Mouse (Mus musculus): ENCODE results near the gene Ano6. TPM values are rescaled to one million over a fixed set of nuclear protein-coding genes. Genes with fewer than 3 reads are reported as not detected.

Ano6 gene
- total RNA-seq, 2 experiments from 2014 or later: 26.9 to 32.4 TPM

GRCm38 (mm10) chr15:95803484-95803883 is 12.8 kb downstream of the Ano6 start:
- Histone ChIP-seq H3K4me3 (no peak overlapping the region), H3K27ac (no peak overlapping the region)
- no peak for DNase-seq (ENCODE audit: low spot score in 2 of 2)
- no peak for TF ChIP-seq CTCF (conservative IDR thresholded peaks at IDR 0.05)

DNA sequence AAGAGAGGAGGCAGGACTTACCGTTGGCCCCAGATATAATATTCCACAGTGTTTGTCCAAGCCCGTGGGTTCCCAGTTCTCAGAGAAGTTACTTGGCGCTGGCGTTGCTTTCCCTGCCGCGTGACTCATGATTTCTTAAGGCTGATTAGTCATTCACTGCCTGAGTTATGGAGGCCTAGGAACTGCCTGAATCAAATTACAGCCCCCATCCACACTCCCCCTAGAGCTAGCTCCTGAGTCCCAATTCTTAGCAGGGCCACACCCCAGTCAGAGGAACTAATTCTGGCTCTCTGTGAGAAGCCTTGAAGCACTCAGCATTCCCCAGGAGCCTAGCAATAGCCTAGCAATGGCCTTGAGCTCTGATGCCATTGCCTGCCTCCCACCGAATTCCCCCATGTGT is 13.6 kb downstream of the Ano6 start:
- peak; percentile 27 to 44 for DNase-seq (ENCODE audit: low spot score in 2 of 2)
- H3K4me3 ChIP-seq: no peak overlapping the region
- peak overlapping the region; percentile 67; the same call in 1 of the 2 replicates for H3K27ac ChIP-seq
- TF ChIP-seq CTCF (conservative IDR thresholded peaks at IDR 0.05): no peak

DNA sequence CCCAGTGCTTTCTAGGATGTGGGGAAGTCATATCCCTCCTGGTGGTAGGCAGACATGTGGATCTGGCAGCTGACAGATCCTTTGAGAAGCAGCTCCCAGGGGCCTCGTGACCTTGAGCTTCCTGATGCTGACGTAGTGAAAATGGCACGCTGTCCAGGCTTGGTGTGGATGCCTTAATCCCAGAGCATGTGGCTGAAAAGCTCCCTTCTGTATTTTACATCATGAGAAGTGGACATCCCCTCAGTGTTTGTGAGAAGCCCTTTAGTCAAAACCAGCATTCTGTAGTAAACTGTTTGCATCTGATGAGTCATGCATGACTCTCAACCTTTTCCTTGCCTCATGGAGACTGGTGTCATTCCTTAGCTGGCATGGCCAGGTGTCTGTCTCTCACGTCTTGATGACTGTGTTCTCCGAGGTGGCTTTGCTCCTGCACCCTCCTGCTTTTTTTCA is 14.4 kb downstream of the Ano6 start:
- no peak overlapping the region for H3K4me3 ChIP-seq
- no peak for TF ChIP-seq CTCF (conservative IDR thresholded peaks at IDR 0.05)
- no peak for DNase-seq (ENCODE audit: low spot score in 2 of 2)
- H3K27ac ChIP-seq: no peak overlapping the region; the same call in 1 of the 2 replicates

- no peak for DNase-seq (ENCODE audit: low spot score in 2 of 2)
- no peak for TF ChIP-seq CTCF (conservative IDR thresholded peaks at IDR 0.05)
- H3K27ac ChIP-seq: no peak overlapping the region
- H3K4me3 ChIP-seq: no peak overlapping the region
Observed at GRCm38 (mm10) chr15:95807908-95808307, 17.3 kb downstream of the Ano6 start.

GRCm38 (mm10) chr15:95810357-95810761 is 19.7 kb downstream of the Ano6 start:
- DNase-seq (ENCODE audit: low spot score in 2 of 2): no peak
- no peak overlapping the region for H3K4me3 ChIP-seq
- H3K27ac ChIP-seq: no peak overlapping the region
- TF ChIP-seq CTCF (conservative IDR thresholded peaks at IDR 0.05): no peak

DNA sequence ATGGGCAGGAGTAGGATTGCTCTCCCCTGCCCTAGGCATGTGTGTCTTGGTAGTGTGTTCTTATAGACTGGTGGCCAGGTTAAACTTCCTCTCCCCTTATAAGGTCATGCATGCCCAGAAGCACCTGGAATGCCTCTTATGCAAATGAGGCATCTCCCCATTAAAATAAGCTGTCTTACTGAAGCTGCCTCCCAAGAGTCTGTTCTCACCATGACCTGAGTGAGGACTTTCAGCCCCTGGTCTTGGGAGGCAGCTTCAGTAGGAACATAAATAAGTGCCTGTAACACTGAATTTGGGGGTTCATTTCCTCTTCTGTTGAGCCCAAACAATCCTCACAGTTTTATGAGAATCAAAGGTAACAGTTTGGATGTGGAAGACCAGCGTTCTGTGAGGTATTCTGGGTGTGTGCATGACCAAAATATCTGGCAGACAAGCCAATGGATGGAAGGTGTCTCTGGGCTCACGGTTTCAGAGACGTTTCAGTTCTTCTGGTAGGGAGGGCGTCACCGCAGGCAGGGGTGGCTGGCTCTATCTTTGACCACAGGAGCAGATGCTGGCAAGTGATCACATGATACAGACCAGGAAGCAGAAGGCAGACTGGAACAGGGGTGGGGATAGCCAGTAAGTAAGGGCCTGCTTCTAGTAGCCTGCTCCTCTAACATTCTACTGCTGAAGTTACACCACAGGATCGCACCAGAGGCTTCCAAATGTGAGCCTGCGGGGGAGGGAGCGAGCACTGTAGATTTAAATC is 22.4 kb downstream of the Ano6 start:
- H3K27ac ChIP-seq: no peak overlapping the region
- no peak overlapping the region for H3K4me3 ChIP-seq
- DNase-seq (ENCODE audit: low spot score in 2 of 2): no peak
- no peak for TF ChIP-seq CTCF (conservative IDR thresholded peaks at IDR 0.05)

GRCm38 (mm10) chr15:95817501-95817900 is 26.9 kb downstream of the Ano6 start:
- Histone ChIP-seq H3K27ac (no peak overlapping the region), H3K4me3 (no peak overlapping the region)
- no peak for TF ChIP-seq CTCF (conservative IDR thresholded peaks at IDR 0.05)
- DNase-seq (ENCODE audit: low spot score in 2 of 2): peak in 1 of 2 experiments; percentile 49

GRCm38 (mm10) chr15:95819249-95820035 is 28.8 kb downstream of the Ano6 start:
- TF ChIP-seq CTCF (conservative IDR thresholded peaks at IDR 0.05): no peak
- Histone ChIP-seq H3K27ac (no peak overlapping the region), H3K4me3 (no peak overlapping the region)
- DNase-seq (ENCODE audit: low spot score in 2 of 2): no peak

DNA sequence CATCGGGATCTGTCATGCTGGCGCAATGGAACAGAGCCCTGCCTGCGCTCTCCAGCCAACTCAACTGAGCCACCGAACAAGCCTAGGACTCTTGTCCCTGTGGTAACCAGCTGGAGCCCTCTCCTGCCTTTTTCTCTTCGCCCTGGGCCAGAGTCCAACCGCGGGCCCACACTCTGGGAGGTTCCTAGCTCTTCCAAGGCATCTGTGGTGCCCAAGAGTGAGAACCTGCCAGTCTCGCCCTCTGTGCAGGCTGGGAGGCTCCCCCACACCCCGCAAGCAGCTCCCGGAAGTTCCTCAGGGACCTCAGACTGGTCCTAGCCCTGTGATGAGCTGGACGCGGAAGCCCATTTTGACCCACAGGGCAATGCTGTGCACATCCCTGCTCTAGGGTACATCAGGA is 29.5 kb downstream of the Ano6 start:
- Histone ChIP-seq H3K4me3 (no peak overlapping the region), H3K27ac (peak overlapping the region; percentile 32; the same call in 1 of the 2 replicates)
- TF ChIP-seq CTCF (conservative IDR thresholded peaks at IDR 0.05): no peak
- no peak for DNase-seq (ENCODE audit: low spot score in 2 of 2)

DNA sequence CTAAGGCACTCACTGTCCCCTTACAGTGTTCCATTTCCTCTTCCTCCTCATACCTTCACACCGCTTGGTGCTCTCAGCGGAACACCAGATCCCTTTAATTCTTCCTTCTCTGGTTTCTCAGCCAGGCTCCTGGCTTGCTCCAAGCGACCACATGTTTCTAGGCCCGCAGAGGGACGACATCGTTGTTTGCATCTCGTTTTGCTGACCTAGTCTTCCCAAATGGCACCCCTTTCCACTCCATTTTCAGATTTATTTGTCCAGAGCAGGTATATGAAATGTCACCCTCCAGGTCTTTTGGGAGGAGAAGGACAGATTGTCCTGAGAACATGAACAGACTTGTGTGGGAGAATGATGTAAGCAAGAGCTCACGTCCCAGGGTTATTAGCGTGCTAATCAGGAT is 30.0 kb downstream of the Ano6 start:
- Histone ChIP-seq H3K27ac (peak overlapping the region; percentile 32; the same call in 1 of the 2 replicates), H3K4me3 (no peak overlapping the region)
- no peak for TF ChIP-seq CTCF (conservative IDR thresholded peaks at IDR 0.05)
- no peak for DNase-seq (ENCODE audit: low spot score in 2 of 2)

DNA sequence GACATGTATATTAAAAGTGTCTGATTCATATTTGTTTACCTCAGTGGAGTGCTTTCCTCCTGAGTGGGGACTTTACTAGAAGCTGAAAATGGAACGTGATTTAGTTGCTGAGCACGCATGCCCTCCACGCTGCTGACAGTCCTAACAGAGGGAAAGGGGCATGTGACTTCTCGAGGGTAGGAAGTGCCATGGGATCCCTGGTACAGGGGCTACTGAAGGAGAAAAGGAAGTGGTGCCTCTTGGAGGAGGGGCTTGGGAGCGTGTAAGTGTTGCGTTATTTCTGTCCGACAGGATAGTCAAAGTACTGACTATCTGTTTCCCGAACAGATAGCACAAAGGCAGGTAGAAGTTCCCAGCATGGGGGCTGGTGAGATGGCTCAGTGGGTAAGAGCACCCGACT is 31.5 kb downstream of the Ano6 start:
- no peak overlapping the region for H3K27ac ChIP-seq
- DNase-seq (ENCODE audit: low spot score in 2 of 2): no peak
- TF ChIP-seq CTCF (conservative IDR thresholded peaks at IDR 0.05): no peak
- H3K4me3 ChIP-seq: no peak overlapping the region

DNA sequence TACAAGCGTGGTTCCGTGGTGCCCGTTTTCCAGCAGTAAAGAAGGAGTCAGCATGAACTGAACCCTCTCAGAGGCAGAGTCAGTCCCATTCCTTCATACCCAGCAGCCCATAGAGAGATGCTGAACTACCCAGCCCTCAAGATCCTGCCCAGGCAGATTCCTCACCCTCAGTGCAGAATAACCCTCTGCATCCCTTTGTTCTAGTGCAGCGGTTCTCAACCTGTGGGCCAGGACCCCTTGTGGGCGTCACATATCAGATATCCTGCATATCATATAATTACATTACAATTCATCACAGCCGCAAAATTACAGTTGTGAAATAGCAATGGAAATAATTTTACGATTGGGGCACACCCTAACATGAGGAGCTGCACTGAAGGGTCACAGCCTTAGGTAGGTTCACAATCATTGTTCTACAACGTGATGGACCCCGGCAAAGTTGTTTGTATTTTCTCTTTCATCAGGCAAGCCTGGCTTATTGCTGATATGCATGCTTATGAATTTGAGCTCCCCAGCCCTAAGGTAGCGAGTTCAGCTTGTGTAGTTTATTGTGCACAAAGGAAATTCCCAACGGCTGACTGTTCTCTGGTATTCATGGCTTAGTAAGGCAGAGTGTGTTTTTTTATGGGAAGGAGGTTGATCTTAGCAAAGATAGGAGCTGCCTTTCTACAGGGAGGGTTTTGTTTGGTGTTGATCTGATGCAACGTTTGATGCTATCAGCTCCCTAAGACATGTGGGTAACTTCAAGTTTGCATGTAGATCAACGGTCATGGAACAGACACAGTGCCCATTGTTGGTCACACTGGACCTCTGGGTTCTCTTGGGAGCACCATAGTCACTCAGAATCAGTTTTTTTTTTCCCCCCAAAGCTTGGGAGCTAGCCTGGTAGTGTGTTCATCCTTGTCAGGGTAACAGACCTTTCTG is 33.0 kb downstream of the Ano6 start:
- TF ChIP-seq CTCF (conservative IDR thresholded peaks at IDR 0.05): no peak
- no peak overlapping the region for H3K4me3 ChIP-seq
- no peak overlapping the region for H3K27ac ChIP-seq
- DNase-seq (ENCODE audit: low spot score in 2 of 2): no peak
